8 mouse cellular contexts compared by ENCODE assay signal in the genomic region with DNA sequence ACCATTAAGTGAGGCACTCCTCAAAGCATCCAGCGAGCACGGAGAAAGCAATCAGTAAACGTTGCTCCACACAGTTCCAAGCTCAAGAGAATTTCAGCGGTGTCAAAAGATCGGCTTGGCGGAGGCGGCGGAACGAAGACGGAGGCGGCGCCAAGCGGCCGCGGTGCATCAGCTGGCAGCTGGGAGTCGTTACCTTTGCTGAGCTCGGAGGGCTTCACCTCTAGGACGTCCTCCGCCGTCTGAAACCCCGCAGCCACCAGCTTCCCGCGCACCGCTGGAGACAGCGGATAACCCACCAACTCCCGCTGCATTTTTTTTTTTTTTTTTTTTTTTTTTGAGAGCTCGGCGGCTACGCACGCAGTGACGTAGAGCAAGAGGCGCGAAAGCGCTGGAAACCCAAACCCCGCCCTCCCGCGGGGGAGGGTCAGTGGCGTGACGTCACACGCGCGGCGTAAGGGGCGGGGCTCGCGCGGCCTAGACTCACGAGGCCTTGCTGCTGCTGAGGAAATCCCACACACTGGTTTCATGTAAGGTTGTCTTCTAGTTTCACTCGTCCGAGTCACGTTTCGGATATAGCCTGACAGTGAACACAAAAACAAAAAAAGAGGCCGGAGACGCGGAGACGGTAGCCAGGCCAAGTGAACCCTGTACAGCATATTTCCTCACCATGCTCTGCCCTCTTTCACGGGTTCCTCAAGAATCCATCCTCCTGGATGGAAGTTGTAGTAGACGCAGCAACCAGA. TPM values are rescaled to one million over a fixed set of nuclear protein-coding genes. Genes with fewer than 3 reads are reported as not detected.
A peak's percentile ranks its signal among the peaks of the same experiment; 100 is the strongest.
DNase-seq lines count a peak whose midpoint lies in the region; ATAC-seq and TF ChIP-seq lines count a peak whose summit lies in the region.

No protein-coding gene starts in this region.

- 0 out of 2 replicates have a peak, but pooled peaks have one; percentile 43 for TF ChIP-seq EP300 in heart, postnatal 0 days (IDR thresholded peaks at IDR 0.05; ENCODE audit: low read depth)

- peak; percentile 98 to 99 for DNase-seq in CD8-positive naive resting alpha-beta T cell, adult 2 months (ENCODE audit: low read depth in 2 of 2, low spot score in 2 of 2)
- DNase-seq in c-Kit-positive CD71-negative TER-119-negative erythroid progenitor cells, embryonic 14.5 days (ENCODE audit: low read depth), result peak; percentile 90
- peak; percentile 99 for DNase-seq in forebrain, embryonic 11.5 days (ENCODE audit: low spot score)
- peak; percentile 91 for DNase-seq in heart, postnatal 0 days (ENCODE audit: low spot score)
- peak; percentile 97 for DNase-seq in kidney, postnatal 4 days

- TF ChIP-seq CTCF in heart, postnatal 0 days (IDR thresholded peaks at IDR 0.05; ENCODE audit: low read depth), result no peak; the same call in 1 of the 2 replicates
- TF ChIP-seq CTCF in testis, adult 2 months (IDR thresholded peaks at IDR 0.05; ENCODE audit: control insufficient read depth, insufficient read depth, insufficient replicate concordance, low read depth, low read length), result no peak

- no peaks in the 10 kb centered on the region for H3K9me3 ChIP-seq in forebrain, embryonic 11.5 days (ENCODE audit: control insufficient read depth, low read length)
- no peaks in the 10 kb centered on the region for H3K9me3 ChIP-seq in heart, postnatal 0 days (replicated peaks; ENCODE audit: control insufficient read depth, low read length)
- no peaks in the 10 kb centered on the region for H3K9me3 ChIP-seq in liver, embryonic 16.5 days (replicated peaks; ENCODE audit: control insufficient read depth, low read length)
- H3K9me3 ChIP-seq in neural tube, embryonic 13.5 days, result no peaks in the 10 kb centered on the region

- TF ChIP-seq POLR2A in testis, adult 2 months (IDR thresholded peaks at IDR 0.05; ENCODE audit: control insufficient read depth, low read depth, low read length), result peak; percentile 83

- H3K4me2 ChIP-seq in forebrain, embryonic 11.5 days (ENCODE audit: low read depth, low read length, severe bottlenecking), result peak overlapping the region; percentile 61
- peak overlapping the region; percentile 72 for H3K4me2 ChIP-seq in heart, postnatal 0 days (ENCODE audit: low read depth, low read length)
- H3K4me2 ChIP-seq in liver, embryonic 16.5 days (ENCODE audit: low read depth, low read length), result peak overlapping the region; percentile 77
- peak overlapping the region; percentile 67 for H3K4me2 ChIP-seq in neural tube, embryonic 13.5 days

- H3K36me3 ChIP-seq in forebrain, embryonic 11.5 days (ENCODE audit: control insufficient read depth, insufficient read depth, low read length), result no peaks in the 10 kb centered on the region
- no peaks in the 10 kb centered on the region for H3K36me3 ChIP-seq in heart, postnatal 0 days (replicated peaks; ENCODE audit: control insufficient read depth, insufficient read depth, low read length)
- no peaks in the 10 kb centered on the region for H3K36me3 ChIP-seq in liver, embryonic 16.5 days (ENCODE audit: control insufficient read depth, insufficient read depth)
- no peaks in the 10 kb centered on the region for H3K36me3 ChIP-seq in neural tube, embryonic 13.5 days
- H3K36me3 ChIP-seq in testis, adult 2 months (ENCODE audit: control insufficient read depth, insufficient read depth, low read length), result no peaks in the 10 kb centered on the region; the same call in none of the 2 replicates

- H3K4me3 ChIP-seq in forebrain, embryonic 11.5 days (ENCODE audit: low read depth, low read length), result peak overlapping the region; percentile 50
- H3K4me3 ChIP-seq in heart, postnatal 0 days (ENCODE audit: low read depth, low read length), result peak overlapping the region; percentile 76
- H3K4me3 ChIP-seq in liver, embryonic 16.5 days (ENCODE audit: low read depth, low read length), result peak overlapping the region; percentile 79
- H3K4me3 ChIP-seq in neural tube, embryonic 13.5 days, result peak overlapping the region; percentile 59
- peak overlapping the region; percentile 98 for H3K4me3 ChIP-seq in testis, adult 2 months (ENCODE audit: control insufficient read depth, low read depth, low read length)

- peaks cover 5% of the 10 kb centered on the region; the same call in 1 of the 2 replicates for H3K4me1 ChIP-seq in forebrain, embryonic 11.5 days (replicated peaks; ENCODE audit: control insufficient read depth, insufficient read depth, low read length)
- H3K4me1 ChIP-seq in heart, postnatal 0 days (ENCODE audit: control insufficient read depth, insufficient read depth), result peaks cover 3% of the 10 kb centered on the region; the same call in 1 of the 2 replicates
- peaks cover 10% of the 10 kb centered on the region for H3K4me1 ChIP-seq in liver, embryonic 16.5 days (ENCODE audit: control insufficient read depth, low read depth, low read length)
- H3K4me1 ChIP-seq in neural tube, embryonic 13.5 days (replicated peaks), result peaks cover 6% of the 10 kb centered on the region
- H3K4me1 ChIP-seq in testis, adult 2 months (ENCODE audit: control insufficient read depth, insufficient read depth, low read length), result peaks cover 4% of the 10 kb centered on the region

- peak overlapping the region; percentile 76 for H3K9ac ChIP-seq in forebrain, embryonic 11.5 days (ENCODE audit: low read length)
- H3K9ac ChIP-seq in heart, postnatal 0 days (replicated peaks; ENCODE audit: low read depth, low read length), result peak overlapping the region; percentile 75
- peak overlapping the region; percentile 83 for H3K9ac ChIP-seq in liver, embryonic 16.5 days (ENCODE audit: low read depth, low read length)
- peak overlapping the region; percentile 84 for H3K9ac ChIP-seq in neural tube, embryonic 13.5 days

- no peaks in the 10 kb centered on the region for H3K27me3 ChIP-seq in forebrain, embryonic 11.5 days (ENCODE audit: control insufficient read depth, insufficient read depth, low read length)
- H3K27me3 ChIP-seq in heart, postnatal 0 days (ENCODE audit: control insufficient read depth, insufficient read depth, low read length), result no peaks in the 10 kb centered on the region
- no peaks in the 10 kb centered on the region for H3K27me3 ChIP-seq in liver, embryonic 16.5 days (ENCODE audit: control insufficient read depth, insufficient read depth, low read depth, low read length)
- no peaks in the 10 kb centered on the region for H3K27me3 ChIP-seq in neural tube, embryonic 13.5 days
- H3K27me3 ChIP-seq in testis, adult 2 months (ENCODE audit: control insufficient read depth, insufficient read depth, low read length), result no peaks in the 10 kb centered on the region

- peak overlapping the region; percentile 85 for H3K27ac ChIP-seq in forebrain, embryonic 11.5 days (ENCODE audit: low read depth, low read length)
- peak overlapping the region; percentile 90 for H3K27ac ChIP-seq in heart, postnatal 0 days (ENCODE audit: low read depth)
- H3K27ac ChIP-seq in liver, embryonic 16.5 days (ENCODE audit: low read length), result peak overlapping the region; percentile 83
- peak overlapping the region; percentile 97 for H3K27ac ChIP-seq in neural tube, embryonic 13.5 days (replicated peaks)
- peak overlapping the region; percentile 97 for H3K27ac ChIP-seq in testis, adult 2 months (ENCODE audit: control insufficient read depth, insufficient read depth, low read depth, low read length)

- WGBS in forebrain, embryonic 11.5 days, result 3% methylated on average over 58 of the region's 58 CpGs
- WGBS in heart, postnatal 0 days, result 1% methylated on average over 58 of the region's 58 CpGs
- 2% methylated on average over 58 of the region's 58 CpGs for WGBS in liver, embryonic 16.5 days (ENCODE audit: insufficient replicate concordance)
- 2% methylated on average over 58 of the region's 58 CpGs for WGBS in neural tube, embryonic 13.5 days

- ATAC-seq in forebrain, embryonic 11.5 days (replicated peaks; ENCODE audit: low FRiP score), result peak; percentile 93
- ATAC-seq in heart, postnatal 0 days (ENCODE audit: insufficient read depth, low read depth), result peak; percentile 99
- ATAC-seq in liver, embryonic 16.5 days (ENCODE audit: low read depth), result peak; percentile 97
- ATAC-seq in neural tube, embryonic 13.5 days (ENCODE audit: low read depth), result peak; percentile 92

RNA-seq across cellular contexts. Expression of a gene that starts 0.5 kb away (rescaled TPM):
- polyA plus RNA-seq in forebrain, embryonic 11.5 days (2014; fragmentation: Nextera tagmentation; extraction: Ambion mirVana), result 12.8 and 14.6 TPM in 2 replicates
- 3.7 and 6.9 TPM in 2 replicates for total RNA-seq in heart, postnatal 0 days (2014; rRNA removed; ENCODE audit: low replicate concordance)
- polyA plus RNA-seq in heart, postnatal 0 days (2015; fragmentation: Nextera tagmentation; extraction: Ambion mirVana), result 4.7 and 5.2 TPM in 2 replicates
- polyA plus RNA-seq in liver, embryonic 16.5 days (2015; fragmentation: Nextera tagmentation; extraction: Ambion mirVana), result 3.9 and 4.4 TPM in 2 replicates
- polyA plus RNA-seq in neural tube, embryonic 13.5 days (2015; fragmentation: Nextera tagmentation; extraction: Ambion mirVana), result 6.2 and 7.0 TPM in 2 replicates
- 14.2 and 16.4 TPM in 2 replicates for polyA plus RNA-seq in testis, adult 2 months (2012; rRNA removed)

RNA-seq across cellular contexts. Expression of a gene that starts 0.6 kb away (rescaled TPM):
- polyA plus RNA-seq in forebrain, embryonic 11.5 days (2014; fragmentation: Nextera tagmentation; extraction: Ambion mirVana), result 0.33 and 0.61 TPM in 2 replicates
- 0.04 and 0.46 TPM in 2 replicates for total RNA-seq in heart, postnatal 0 days (2014; rRNA removed; ENCODE audit: low replicate concordance)
- 0.22 TPM in 1 of 2 replicates, not detected in the other for polyA plus RNA-seq in heart, postnatal 0 days (2015; fragmentation: Nextera tagmentation; extraction: Ambion mirVana)
- polyA plus RNA-seq in liver, embryonic 16.5 days (2015; fragmentation: Nextera tagmentation; extraction: Ambion mirVana), result 0.08 and 0.21 TPM in 2 replicates
- polyA plus RNA-seq in neural tube, embryonic 13.5 days (2015; fragmentation: Nextera tagmentation; extraction: Ambion mirVana), result 0.32 and 1.4 TPM in 2 replicates
- polyA plus RNA-seq in testis, adult 2 months (2012; rRNA removed), result 26.0 and 28.4 TPM in 2 replicates

RNA-seq across cellular contexts. Expression of a gene that starts 45.5 kb away (rescaled TPM):
- polyA plus RNA-seq in forebrain, embryonic 11.5 days (2014; fragmentation: Nextera tagmentation; extraction: Ambion mirVana), result 13.4 TPM in 2 replicates
- total RNA-seq in heart, postnatal 0 days (2014; rRNA removed; ENCODE audit: low replicate concordance), result 10.3 and 19.9 TPM in 2 replicates
- polyA plus RNA-seq in heart, postnatal 0 days (2015; fragmentation: Nextera tagmentation; extraction: Ambion mirVana), result 3.5 and 4.3 TPM in 2 replicates
- polyA plus RNA-seq in liver, embryonic 16.5 days (2015; fragmentation: Nextera tagmentation; extraction: Ambion mirVana), result 1.1 and 1.6 TPM in 2 replicates
- polyA plus RNA-seq in neural tube, embryonic 13.5 days (2015; fragmentation: Nextera tagmentation; extraction: Ambion mirVana), result 22.9 and 24.3 TPM in 2 replicates
- polyA plus RNA-seq in testis, adult 2 months (2012; rRNA removed), result 3.5 and 4.1 TPM in 2 replicates

Comparison
In these comparisons a context has a peak if more than half of its experiments do, and no peak if none do; other contexts are left out.
1. Peak in every context shown above with its lines: DNase-seq, ATAC-seq, H3K4me3 ChIP-seq and H3K27ac ChIP-seq.
2. RNA of a gene that starts 0.6 kb away (polyA plus RNA-seq): 26.0 to 28.4 TPM in testis, adult 2 months; 0.33 to 0.61 TPM in forebrain, embryonic 11.5 days, 0.32 to 1.4 TPM in neural tube, embryonic 13.5 days, 0.22 TPM in heart, postnatal 0 days and 0.08 to 0.21 TPM in liver, embryonic 16.5 days; every median in the first group is over 10 times any median in the second.